Mouse (Mus musculus) c-Kit-positive CD71-positive TER-119-negative erythroid progenitor cells, embryonic 14.5 days (primary cell): ENCODE measurements around the gene Hmgn1.
A peak's percentile ranks its signal among the peaks of the same experiment; 100 is the strongest.
"Not testable (repeated sequence)": the region's sequence is repeated elsewhere in the genome, so short reads cannot be mapped to it uniquely, and the experiment has no call there.

Experiments
- DNase-seq: peaks from one replicate; pipeline ENCODE4 v3.0.0-alpha.2; 2013; ENCODE audit warnings: low read depth

Hmgn1 gene

DNA sequence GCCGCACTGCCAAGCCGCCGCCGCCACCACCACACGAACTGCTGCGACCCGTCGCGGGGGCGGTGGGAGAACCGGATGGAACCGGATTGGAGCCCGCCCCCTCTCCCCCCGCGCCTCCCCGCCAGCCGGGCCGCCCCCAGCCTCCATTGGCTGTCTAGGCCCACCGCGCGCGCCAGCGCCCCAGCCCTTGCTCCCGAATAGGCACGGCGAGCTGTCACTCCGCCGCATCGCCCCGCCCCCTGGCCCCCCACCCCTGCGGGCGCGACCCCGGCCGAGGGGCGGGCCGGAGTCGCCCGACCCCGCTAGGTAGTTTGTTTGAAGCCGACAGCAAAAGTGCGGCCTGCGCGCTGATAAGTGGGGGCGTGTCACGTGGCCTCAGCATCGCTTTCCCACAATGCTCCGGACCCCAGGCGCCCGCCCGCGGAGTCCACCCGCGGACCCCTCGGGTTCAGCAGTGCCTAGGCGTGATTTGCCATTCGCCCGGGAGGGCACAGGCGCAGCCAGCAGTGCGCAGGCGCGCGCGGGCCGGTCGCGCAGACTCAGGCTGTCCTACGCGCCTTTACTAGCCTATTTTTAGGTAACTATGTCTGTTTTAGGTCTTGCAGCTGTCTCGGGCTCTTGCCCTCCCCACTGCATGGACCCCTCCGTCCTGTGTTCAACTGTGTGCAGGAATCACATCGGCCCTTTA, at the start of gene Hmgn1:
TSS of gene Hmgn1 (minus strand) at position 73 of the 688 bp plus-strand sequence.
- DNase-seq, result peak; percentile 84

DNA sequence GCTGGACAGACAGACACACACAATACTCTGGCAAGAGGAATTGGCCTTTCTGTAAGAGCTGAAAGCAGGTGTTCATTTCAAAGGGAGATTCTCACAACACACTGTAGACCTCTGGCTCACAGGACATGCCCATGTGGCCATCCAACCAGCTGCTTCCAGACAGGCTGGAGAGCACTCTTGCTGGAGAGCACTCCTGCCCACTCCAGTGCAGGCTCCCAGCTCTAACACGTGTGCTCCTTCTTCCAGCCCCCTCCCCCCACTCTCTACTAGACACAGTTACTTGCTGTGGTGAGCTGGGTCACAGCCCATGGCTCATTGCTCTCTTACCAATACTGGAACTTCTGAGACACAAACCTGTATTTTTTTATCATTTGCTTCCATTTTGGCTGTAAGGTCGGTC, 47.9 kb upstream of the Hmgn1 start:
- DNase-seq, result no peak

DNA sequence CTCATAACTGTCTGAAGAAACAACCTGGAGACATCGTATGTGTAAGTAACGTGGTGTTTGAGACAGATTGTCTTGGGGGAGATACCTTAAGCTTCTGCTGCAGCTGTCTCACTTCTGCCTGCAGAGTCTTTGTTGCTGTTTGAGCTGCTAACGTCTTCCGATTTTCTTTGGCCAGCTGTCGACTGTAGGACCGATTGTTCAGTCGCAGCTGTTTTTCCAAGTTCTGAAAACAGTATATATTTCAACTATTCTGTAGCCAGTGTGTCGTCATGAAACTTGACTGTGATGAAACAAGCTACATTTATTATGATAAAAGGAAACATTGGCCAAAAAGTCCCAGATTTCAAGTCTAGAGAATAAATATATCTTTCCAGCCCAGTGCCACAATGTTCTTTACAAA, 46.1 kb upstream of the Hmgn1 start:
- no peak for DNase-seq

DNA sequence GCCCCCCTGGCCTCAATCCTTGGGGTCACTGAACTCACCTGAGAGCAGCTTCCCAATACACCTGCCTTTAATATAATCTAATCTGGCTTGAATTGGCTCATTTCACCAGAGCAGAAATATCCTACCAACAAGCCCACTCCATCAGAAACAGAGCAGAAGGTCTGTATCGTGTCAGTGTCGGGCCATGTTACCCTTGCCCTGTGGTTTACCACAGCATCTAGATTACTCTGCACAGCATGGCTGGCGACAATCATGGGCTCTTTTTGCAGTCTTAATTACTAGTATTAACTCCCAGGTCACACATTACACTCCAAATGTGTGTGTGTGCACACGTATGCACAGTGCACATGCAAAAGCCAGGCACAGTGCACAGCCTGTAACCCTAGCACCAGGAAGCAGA, 41.3 kb upstream of the Hmgn1 start:
- no peak for DNase-seq

GRCm38 (mm10) chr16:96165723-96166264, 38.3 kb upstream of the Hmgn1 start:
- DNase-seq, result no peak

DNA sequence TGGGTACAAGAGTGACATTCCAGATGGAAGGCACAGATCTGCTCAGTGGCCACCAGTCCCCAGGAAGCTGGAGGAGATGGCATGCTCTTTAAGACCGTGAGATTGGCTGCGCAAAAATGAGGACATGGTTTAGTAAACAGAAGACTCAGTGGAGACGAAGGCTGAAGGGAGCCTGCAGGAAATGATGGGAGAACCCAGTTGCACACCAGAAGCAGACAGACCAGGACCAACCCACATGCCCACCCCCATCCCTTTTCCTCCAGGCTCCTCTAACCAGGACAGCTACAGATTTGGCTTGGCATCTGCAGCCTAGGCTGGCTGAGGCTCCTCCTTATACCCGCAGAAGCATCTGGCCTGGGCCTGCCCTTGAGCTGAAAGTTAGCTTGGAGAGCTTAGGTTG, 33.8 kb upstream of the Hmgn1 start:
- no peak for DNase-seq

DNA sequence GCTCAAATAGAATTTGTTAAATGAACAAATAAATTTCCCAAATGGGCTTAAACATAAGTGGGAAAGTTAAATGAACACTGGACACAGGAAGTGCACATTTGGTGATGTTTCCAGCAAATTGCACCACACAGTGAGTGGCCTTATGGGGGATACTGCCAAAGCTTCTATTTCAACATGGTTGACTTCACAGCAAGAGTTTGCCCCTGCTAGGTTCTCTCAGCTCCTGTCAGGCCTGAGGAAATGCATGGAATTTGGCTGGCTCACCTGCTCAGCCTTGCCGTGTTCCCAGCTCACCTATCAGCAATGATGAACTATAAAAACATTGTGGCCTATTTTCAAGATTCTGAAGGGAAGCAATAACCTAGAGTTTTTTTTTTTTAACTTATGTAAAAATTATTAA, 33.4 kb upstream of the Hmgn1 start:
- no peak for DNase-seq

DNA sequence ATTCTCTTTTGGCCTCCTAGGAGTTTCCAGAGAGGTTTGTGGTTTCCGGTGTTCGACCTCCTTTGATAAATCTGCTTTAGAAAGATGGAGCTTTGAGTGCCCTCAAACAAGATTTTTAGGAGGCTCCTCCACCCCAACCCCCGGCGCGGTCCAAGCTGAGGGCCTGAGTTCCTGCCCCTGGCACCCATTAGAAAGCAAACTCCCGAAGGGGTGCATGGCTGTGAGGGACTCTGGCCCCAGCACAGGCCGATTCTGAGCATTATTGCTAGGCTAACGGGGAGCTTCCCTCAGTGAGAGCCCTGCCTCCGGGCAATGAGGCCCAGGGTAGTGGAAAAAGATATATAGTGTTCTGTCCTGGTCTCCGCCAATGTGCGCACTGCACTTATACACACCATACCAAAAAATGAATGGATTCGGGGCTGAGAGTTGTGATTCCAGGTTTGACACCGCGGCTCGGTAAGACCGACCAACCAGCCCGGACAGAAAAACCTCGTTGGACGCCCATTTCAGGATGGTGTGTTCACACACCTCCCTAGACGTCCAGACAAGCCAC, 32.3 kb upstream of the Hmgn1 start:
- no peak for DNase-seq

- DNase-seq, result peak; percentile 20
Measured at GRCm38 (mm10) chr16:96159091-96159731, 31.7 kb upstream of the Hmgn1 start.

DNA sequence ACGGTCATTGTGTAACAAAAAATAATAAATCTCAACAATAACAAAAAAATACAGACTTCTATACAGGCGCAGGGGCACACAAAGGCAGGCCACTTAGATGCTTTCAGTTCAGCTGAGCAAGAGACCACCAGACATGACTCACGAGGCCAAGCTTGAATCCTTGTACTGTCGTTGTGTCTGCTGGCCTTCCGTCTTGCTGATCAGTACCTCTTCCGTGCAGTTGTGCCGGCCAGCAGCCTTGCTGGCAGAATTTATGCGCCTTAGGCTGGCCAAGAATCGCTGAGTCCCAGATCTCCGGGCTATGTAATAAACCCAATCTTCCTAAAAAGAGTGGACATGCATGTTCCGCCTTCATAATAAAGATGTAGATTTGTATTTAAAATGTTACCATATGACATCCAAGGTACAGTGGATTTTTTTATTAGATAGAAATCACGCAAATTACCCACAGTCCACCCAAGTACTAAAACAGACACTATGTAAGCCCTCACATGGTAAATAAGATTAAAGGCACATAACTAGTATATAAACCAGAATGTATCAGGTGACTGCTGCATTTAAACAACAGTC, 31.1 kb upstream of the Hmgn1 start:
- DNase-seq, result no peak

DNA sequence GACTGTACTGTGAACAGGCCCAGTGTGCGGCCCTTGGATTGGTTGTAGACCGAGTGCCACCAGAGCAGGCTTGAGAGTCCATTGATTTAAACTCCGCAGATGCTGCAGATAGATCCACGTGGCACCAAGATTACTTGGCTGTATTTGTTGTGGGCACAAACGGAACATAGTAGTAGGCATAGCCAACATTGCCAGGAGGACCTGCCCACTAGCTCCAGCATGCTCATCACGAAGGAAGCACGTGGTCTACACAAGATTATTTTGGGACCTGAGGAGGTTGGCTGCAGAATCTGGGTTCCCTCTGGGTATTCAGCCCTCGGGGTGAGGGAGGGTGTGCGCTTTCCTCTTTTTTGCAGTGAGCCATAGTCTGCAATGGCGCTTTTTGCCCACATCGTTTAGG, 29.6 kb upstream of the Hmgn1 start:
- no peak for DNase-seq

DNA sequence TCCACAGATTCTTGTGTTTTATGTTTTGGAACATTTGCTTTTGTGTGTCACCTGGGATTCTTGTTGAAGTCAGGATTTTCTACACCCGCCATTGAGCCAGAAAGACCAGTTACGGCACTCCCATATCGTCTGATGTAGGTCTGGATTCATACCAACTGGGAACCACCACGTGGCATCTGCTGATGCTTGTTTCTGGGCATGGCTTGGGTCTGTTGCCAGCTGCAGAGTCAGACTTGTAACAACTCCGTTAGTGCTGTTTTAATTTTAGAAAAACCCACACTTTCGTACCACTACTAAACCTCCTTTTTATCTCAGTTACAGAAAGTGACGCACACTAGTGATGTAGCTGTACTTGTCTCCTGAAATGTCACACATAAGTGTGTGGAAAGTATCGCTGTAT, 28.5 kb upstream of the Hmgn1 start:
- DNase-seq, result no peak

GRCm38 (mm10) chr16:96154476-96154875, 26.9 kb upstream of the Hmgn1 start:
- DNase-seq, result no peak

DNA sequence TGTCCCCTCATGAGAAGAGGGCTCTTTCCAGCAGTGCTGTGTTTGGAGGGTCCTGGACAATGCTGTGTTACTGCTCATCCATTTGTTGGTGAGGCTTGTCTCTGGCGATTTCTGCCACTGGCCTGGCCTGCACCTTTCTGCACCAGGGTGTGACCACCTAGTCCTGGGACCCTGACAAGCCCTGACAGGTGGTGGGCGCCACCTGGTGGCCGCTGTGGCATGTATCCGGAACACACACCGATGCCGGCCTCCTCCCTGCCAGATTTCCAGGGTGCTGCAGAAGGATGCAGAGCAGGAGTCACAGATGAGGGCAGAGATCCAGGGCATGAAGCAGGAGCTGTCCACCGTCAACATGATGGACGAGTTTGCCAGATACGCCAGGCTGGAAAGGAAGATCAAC, 24.0 kb upstream of the Hmgn1 start:
- peak; percentile 36 for DNase-seq

DNA sequence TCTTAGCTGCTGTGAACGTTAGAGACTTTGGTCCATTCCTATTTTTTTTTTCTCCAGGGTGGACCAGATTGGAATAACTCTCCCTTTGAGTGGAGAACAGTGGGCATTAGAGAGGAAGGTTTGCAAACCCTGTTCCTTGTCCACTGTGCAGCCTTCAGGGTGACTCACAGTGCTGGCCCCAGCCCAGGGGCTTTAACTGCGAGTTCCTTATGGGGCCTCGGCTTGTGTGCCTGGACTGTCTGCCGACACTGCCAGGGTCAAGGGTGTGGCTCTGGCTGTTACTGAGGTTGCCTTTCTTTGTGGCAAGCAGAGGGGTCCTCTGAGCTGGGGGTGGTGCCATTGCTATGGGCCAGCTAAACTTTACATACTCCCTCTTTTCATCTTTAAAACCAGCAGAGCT, 23.5 kb upstream of the Hmgn1 start:
- no peak for DNase-seq

GRCm38 (mm10) chr16:96149311-96149710, 21.8 kb upstream of the Hmgn1 start:
- DNase-seq, result no peak

DNA sequence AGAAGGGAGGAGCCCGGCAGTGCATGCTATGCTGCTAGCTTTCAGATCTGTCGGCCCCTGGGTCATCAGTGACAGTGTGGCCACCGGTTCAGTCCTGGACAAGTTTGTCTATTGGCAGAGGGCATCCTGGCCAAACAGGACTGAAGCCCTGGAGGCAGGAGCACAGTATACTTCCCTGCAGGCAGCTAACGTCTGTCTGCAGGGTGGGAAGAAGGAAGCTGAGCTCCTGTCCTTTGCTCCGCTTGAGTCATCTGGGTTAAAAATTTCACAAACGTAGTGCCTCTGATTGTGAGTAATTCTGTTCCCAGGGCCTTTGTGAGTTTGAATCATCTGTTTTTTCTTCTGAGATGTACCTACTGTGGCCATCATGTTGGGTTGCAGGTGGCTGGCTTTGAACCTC, 21.3 kb upstream of the Hmgn1 start:
- no peak for DNase-seq

DNA sequence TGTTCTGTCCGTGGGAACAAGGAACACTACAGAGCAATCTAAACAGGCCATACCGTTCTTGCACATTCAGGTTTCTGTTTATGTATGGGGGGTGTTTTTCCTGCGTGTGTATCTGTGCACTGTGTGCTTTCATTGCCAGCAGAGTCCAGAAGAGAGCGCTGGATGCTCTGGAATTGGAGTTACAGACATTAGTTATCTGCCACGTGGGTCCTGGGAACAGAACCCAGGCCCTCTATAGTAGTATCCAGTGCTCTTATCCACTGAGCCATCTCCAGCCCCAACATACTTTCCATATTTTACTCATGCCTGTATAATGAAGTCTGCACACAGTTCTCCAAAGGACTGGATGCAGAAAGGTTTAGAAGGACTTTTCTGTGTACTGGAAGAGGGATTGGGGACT, 18.3 kb upstream of the Hmgn1 start:
- peak; percentile 14 for DNase-seq

GRCm38 (mm10) chr16:96145110-96145800, 17.7 kb upstream of the Hmgn1 start, which contains the start of gene Wrb:
Gene Wrb, plus strand, starts transcription at chr16:96145407.
- peak; percentile 99 for DNase-seq

DNA sequence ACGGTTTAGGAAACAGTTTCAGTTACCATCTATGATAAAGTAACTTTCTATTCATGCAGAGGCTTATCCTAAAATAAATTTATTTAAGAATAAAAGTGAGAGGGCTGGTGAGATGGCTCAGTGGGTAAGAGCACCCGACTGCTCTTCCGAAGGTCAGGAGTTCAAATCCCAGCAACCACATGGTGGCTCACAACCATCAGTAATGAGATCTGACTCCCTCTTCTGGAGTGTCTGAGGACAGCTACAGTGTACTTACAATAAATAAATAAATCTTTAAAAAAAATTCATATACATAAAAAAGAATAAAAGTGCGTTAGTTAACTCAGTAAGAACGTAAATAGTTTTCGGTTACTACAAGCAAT, 17.2 kb upstream of the Hmgn1 start:
- DNase-seq, result not testable (repeated sequence)

GRCm38 (mm10) chr16:96128466-96128865, 937 bp upstream of the Hmgn1 start:
- no peak for DNase-seq

- no peak for DNase-seq
Measured at GRCm38 (mm10) chr16:96127288-96127656, 257 bp downstream of the Hmgn1 start.
